Mouse (Mus musculus): Measurements from ENCODE around the gene Cyp4b1. TPM values are rescaled to one million over a fixed set of nuclear protein-coding genes. Genes with fewer than 3 reads are reported as not detected.

The Cyp4b1 gene
- polyA plus RNA-seq, 1 experiment from 2014 or later: 4.5 TPM

- H3K36me3 ChIP-seq (ENCODE audit: control insufficient read depth, insufficient read depth): no peaks in the 10 kb centered on the region
- 50% methylated on average over 2 of the region's 2 CpGs for WGBS (ENCODE audit: insufficient replicate concordance)
- no peaks in the 10 kb centered on the region for H3K27me3 ChIP-seq (ENCODE audit: control insufficient read depth, insufficient read depth, low read depth, low read length)
- H3K9ac ChIP-seq (ENCODE audit: low read depth, low read length): no peak overlapping the region
- H3K27ac ChIP-seq (ENCODE audit: low read length): no peak overlapping the region
- no peaks in the 10 kb centered on the region for H3K9me3 ChIP-seq (replicated peaks; ENCODE audit: control insufficient read depth, low read length)
- no peaks in the 10 kb centered on the region for H3K4me1 ChIP-seq (ENCODE audit: control insufficient read depth, low read depth, low read length)
- ATAC-seq (ENCODE audit: low read depth): no peak
- H3K4me3 ChIP-seq (ENCODE audit: low read depth, low read length): no peak overlapping the region
- no peak overlapping the region for H3K4me2 ChIP-seq (ENCODE audit: low read depth, low read length)
Observed at GRCm38 (mm10) chr4:115575776-115576175, 71.7 kb downstream of the Cyp4b1 start.

- 50% methylated on average over 3 of the region's 3 CpGs for WGBS (ENCODE audit: insufficient replicate concordance)
- H3K4me1 ChIP-seq (ENCODE audit: control insufficient read depth, low read depth, low read length): no peaks in the 10 kb centered on the region
- no peak overlapping the region for H3K4me3 ChIP-seq (ENCODE audit: low read depth, low read length)
- H3K9ac ChIP-seq (ENCODE audit: low read depth, low read length): no peak overlapping the region
- H3K27me3 ChIP-seq (ENCODE audit: control insufficient read depth, insufficient read depth, low read depth, low read length): no peaks in the 10 kb centered on the region
- H3K36me3 ChIP-seq (ENCODE audit: control insufficient read depth, insufficient read depth): no peaks in the 10 kb centered on the region
- H3K9me3 ChIP-seq (replicated peaks; ENCODE audit: control insufficient read depth, low read length): no peaks in the 10 kb centered on the region
- ATAC-seq (ENCODE audit: low read depth): no peak
- H3K4me2 ChIP-seq (ENCODE audit: low read depth, low read length): no peak overlapping the region
- H3K27ac ChIP-seq (ENCODE audit: low read length): no peak overlapping the region
Observed at GRCm38 (mm10) chr4:115575255-115575654, 72.3 kb downstream of the Cyp4b1 start.

Other genes with a start within 250 kb of the Cyp4b1 start
- gene Cyp4a12b, start 236.1 kb downstream of the Cyp4b1 start, polyA plus RNA-seq (2015; fragmentation: Nextera tagmentation; extraction: Ambion mirVana): not detected in 2 replicates
- not detected in 2 replicates for gene Cyp4a30b, start 195.1 kb downstream of the Cyp4b1 start, polyA plus RNA-seq (2015; fragmentation: Nextera tagmentation; extraction: Ambion mirVana)
- gene Cyp4a14, start 151.6 kb downstream of the Cyp4b1 start, polyA plus RNA-seq (2015; fragmentation: Nextera tagmentation; extraction: Ambion mirVana): 0.09 and 0.11 TPM in 2 replicates
- 0.08 and 0.31 TPM in 2 replicates for gene Cyp4a10, start 129.5 kb downstream of the Cyp4b1 start, polyA plus RNA-seq (2015; fragmentation: Nextera tagmentation; extraction: Ambion mirVana)
- gene Cyp4a31, start 84.1 kb downstream of the Cyp4b1 start, polyA plus RNA-seq (2015; fragmentation: Nextera tagmentation; extraction: Ambion mirVana): 0.83 and 1.7 TPM in 2 replicates
- gene Cyp4a32, start 46.8 kb downstream of the Cyp4b1 start, polyA plus RNA-seq (2015; fragmentation: Nextera tagmentation; extraction: Ambion mirVana): not detected in 2 replicates
- gene Efcab14, start 90.0 kb upstream of the Cyp4b1 start, polyA plus RNA-seq (2015; fragmentation: Nextera tagmentation; extraction: Ambion mirVana): 10.0 and 10.9 TPM in 2 replicates
- gene Tex38, start 133.3 kb upstream of the Cyp4b1 start, polyA plus RNA-seq (2015; fragmentation: Nextera tagmentation; extraction: Ambion mirVana): 0.12 TPM in 1 of 2 replicates, not detected in the other
- 11.6 and 12.7 TPM in 2 replicates for gene Atpaf1, start 137.1 kb upstream of the Cyp4b1 start, polyA plus RNA-seq (2015; fragmentation: Nextera tagmentation; extraction: Ambion mirVana)
- 7.8 and 10.2 TPM in 2 replicates for gene Mob3c, start 180.4 kb upstream of the Cyp4b1 start, polyA plus RNA-seq (2015; fragmentation: Nextera tagmentation; extraction: Ambion mirVana)
- gene Mknk1, start 191.5 kb upstream of the Cyp4b1 start, polyA plus RNA-seq (2015; fragmentation: Nextera tagmentation; extraction: Ambion mirVana): 30.7 and 30.9 TPM in 2 replicates
- not detected in 2 replicates for gene Kncn, start 236.7 kb upstream of the Cyp4b1 start, polyA plus RNA-seq (2015; fragmentation: Nextera tagmentation; extraction: Ambion mirVana)
- gene 6430628N08Rik, start 242.9 kb upstream of the Cyp4b1 start, polyA plus RNA-seq (2015; fragmentation: Nextera tagmentation; extraction: Ambion mirVana): not detected in 2 replicates